8 mouse cellular contexts compared by ENCODE assay signal in genomic region chr5:110879584-110880374, GRCm38 (mm10). TPM values are rescaled to one million over a fixed set of nuclear protein-coding genes. Genes with fewer than 3 reads are reported as not detected.
DNase-seq lines count a peak whose midpoint lies in the region; ATAC-seq and TF ChIP-seq lines count a peak whose summit lies in the region.

Gene Ttc28 (plus strand): TSS chr5:110879803.

- no peaks in the 10 kb centered on the region for H3K9me3 ChIP-seq in MEL (replicated peaks; ENCODE audit: insufficient read depth, low read length)
- no peaks in the 10 kb centered on the region for H3K9me3 ChIP-seq in forebrain, embryonic 16.5 days (ENCODE audit: control insufficient read depth, low read length)

- TF ChIP-seq EP300 in MEL (IDR thresholded peaks at IDR 0.05; ENCODE audit: low read depth in 1 of 2, low read length in 2 of 2): no peak

- no peak for TF ChIP-seq RAD21 in MEL (IDR thresholded peaks at IDR 0.05; ENCODE audit: low read depth, low read length)

- peaks cover 0 to 4% of the 10 kb centered on the region in 2 experiments; a peak in 1 of 4 replicates for H3K4me1 ChIP-seq in MEL (ENCODE audit: control insufficient read depth in 1 of 2, insufficient read depth in 2 of 2, low read length in 2 of 2)
- H3K4me1 ChIP-seq in forebrain, embryonic 16.5 days (replicated peaks; ENCODE audit: control insufficient read depth, insufficient read depth, low read length): peaks cover 12% of the 10 kb centered on the region
- no peaks in the 10 kb centered on the region for H3K4me1 ChIP-seq in lung, adult 2 months (ENCODE audit: control insufficient read depth, insufficient read depth, low read length)
- no peaks in the 10 kb centered on the region for H3K4me1 ChIP-seq in olfactory bulb, adult 2 months (ENCODE audit: control insufficient read depth, insufficient read depth, low read length)

- H3K27me3 ChIP-seq in MEL (ENCODE audit: control insufficient read depth in 1 of 2, insufficient read depth in 2 of 2, low read length in 2 of 2): no peaks in the 10 kb centered on the region
- no peaks in the 10 kb centered on the region for H3K27me3 ChIP-seq in forebrain, embryonic 16.5 days (replicated peaks; ENCODE audit: control insufficient read depth, insufficient read depth, low read length)

- no peak within 1 kb of the TSS for H3K27ac ChIP-seq in MEL (ENCODE audit: control insufficient read depth, low read depth, low read length)
- peak within 1 kb of the TSS; percentile 79 for H3K27ac ChIP-seq in forebrain, embryonic 16.5 days (ENCODE audit: low read length)
- H3K27ac ChIP-seq in layer of hippocampus, adult 2 months: peak within 1 kb of the TSS; percentile 96
- H3K27ac ChIP-seq in olfactory bulb, adult 2 months (ENCODE audit: insufficient read depth, low read depth, low read length): no peak within 1 kb of the TSS

- H3K4me2 ChIP-seq in forebrain, embryonic 16.5 days (ENCODE audit: low read length): peak within 1 kb of the TSS; percentile 79

- 0% methylated on average over 66 of the region's 101 CpGs for WGBS in forebrain, embryonic 16.5 days
- under 1% methylated on average over 101 of the region's 101 CpGs for WGBS in lung, adult 2 months
- WGBS in olfactory bulb, adult 2 months: under 1% methylated on average over 101 of the region's 101 CpGs

- H3K4me3 ChIP-seq in MEL (ENCODE audit: control insufficient read depth in 1 of 2, insufficient read depth in 1 of 2, low read depth in 2 of 2, low read length in 2 of 2): peak within 1 kb of the TSS; percentile 94 to 99
- peak within 1 kb of the TSS; percentile 88 for H3K4me3 ChIP-seq in forebrain, embryonic 16.5 days (replicated peaks; ENCODE audit: low read length)
- peak within 1 kb of the TSS; percentile 65 for H3K4me3 ChIP-seq in layer of hippocampus, adult 2 months
- peak within 1 kb of the TSS; percentile 95 for H3K4me3 ChIP-seq in lung, adult 2 months (replicated peaks; ENCODE audit: extremely low read depth, low read depth, low read length)
- peak within 1 kb of the TSS; percentile 61 for H3K4me3 ChIP-seq in olfactory bulb, adult 2 months (ENCODE audit: insufficient read depth, low read depth, low read length)

- peak; percentile 93 for ATAC-seq in forebrain, embryonic 16.5 days

- peak in 1 of 2 experiments; percentile 59; a peak in 1 of 4 replicates for TF ChIP-seq POLR2A in MEL (IDR thresholded peaks at IDR 0.05; ENCODE audit: control insufficient read depth in 1 of 2, insufficient read depth in 1 of 2, low read depth in 1 of 2, low read length in 2 of 2, poor library complexity in 1 of 2)
- TF ChIP-seq POLR2A in lung, adult 2 months (IDR thresholded peaks at IDR 0.05; ENCODE audit: borderline replicate concordance, extremely low read depth, low read depth, low read length): peak; percentile 61; the same call in 1 of the 2 replicates
- peak; percentile 77 for TF ChIP-seq POLR2A in olfactory bulb, adult 2 months (IDR thresholded peaks at IDR 0.05; ENCODE audit: insufficient read depth, low read depth, low read length)

- peak; percentile 80 for DNase-seq in MEL (ENCODE audit: low read depth, low spot score)
- peak; percentile 85 for DNase-seq in cerebellum, adult 11-12 months
- DNase-seq in heart, postnatal 25 days (ENCODE audit: low spot score): peak; percentile 86
- peak; percentile 89 to 92 for DNase-seq in layer of hippocampus, adult 2 months (ENCODE audit: low spot score in 2 of 2)
- DNase-seq in lung, adult 2 months: peak; percentile 80
- peak; percentile 74 to 75 for DNase-seq in thymus, adult 18-20 months

- intact Hi-C loops in heart, postnatal 25 days (cut with DNase I): loop anchor here (2.0 to 5.0 kb wide), 2 partner anchors 19 to 37 kb away; no protein-coding TSS in a partner anchor

- H3K36me3 ChIP-seq in MEL (ENCODE audit: control insufficient read depth in 1 of 2, insufficient read depth in 2 of 2, low read length in 2 of 2): peaks cover 2 to 3% of the 10 kb centered on the region in 2 experiments; a peak in 1 of 4 replicates
- peaks cover 2% of the 10 kb centered on the region; the same call in 1 of the 2 replicates for H3K36me3 ChIP-seq in forebrain, embryonic 16.5 days (ENCODE audit: control insufficient read depth, insufficient read depth)

- TF ChIP-seq CTCF in MEL (IDR thresholded peaks at IDR 0.05 in 2 of 3, conservative IDR thresholded peaks at IDR 0.05 in 1 of 3; ENCODE audit: control insufficient read depth in 1 of 3, insufficient read depth in 1 of 3, low read depth in 2 of 3, low read length in 3 of 3, poor library complexity in 1 of 3, severe bottlenecking in 1 of 3): no peak
- no peak for TF ChIP-seq CTCF in layer of hippocampus, adult 2 months (conservative IDR thresholded peaks at IDR 0.05)
- no peak for TF ChIP-seq CTCF in lung, adult 2 months (IDR thresholded peaks at IDR 0.05; ENCODE audit: insufficient read depth, low read length)
- no peak for TF ChIP-seq CTCF in olfactory bulb, adult 2 months (IDR thresholded peaks at IDR 0.05; ENCODE audit: insufficient read depth, low read depth, low read length)

- peaks cover 3% of the 10 kb centered on the region; the same call in 1 of the 2 replicates for H3K79me2 ChIP-seq in MEL (ENCODE audit: control insufficient read depth, insufficient read depth, low read length, poor library complexity)

- peak within 1 kb of the TSS; percentile 85 for H3K9ac ChIP-seq in MEL (ENCODE audit: control insufficient read depth, low read depth, low read length, poor library complexity, severe bottlenecking)
- peak within 1 kb of the TSS; percentile 94 for H3K9ac ChIP-seq in forebrain, embryonic 16.5 days (replicated peaks; ENCODE audit: low read depth, low read length)

TF ChIP-seq in MEL, 35 proteins besides CTCF, POLR2A, EP300 and RAD21 (continues in another document):
- TF ChIP-seq TAL1 (IDR thresholded peaks at IDR 0.05; ENCODE audit: low read length) (no peak), UBTF (IDR thresholded peaks at IDR 0.05; ENCODE audit: borderline replicate concordance, insufficient read depth, low read depth, low read length) (no peak), ELF1 (IDR thresholded peaks at IDR 0.05; ENCODE audit: low read depth, low read length) (no peak), GABPA (IDR thresholded peaks at IDR 0.05; ENCODE audit: low read depth, low read length) (no peak), BHLHE40 (IDR thresholded peaks at IDR 0.05; ENCODE audit: borderline replicate concordance, low read depth, low read length) (no peak), ZMIZ1 (IDR thresholded peaks at IDR 0.05; ENCODE audit: low read depth, low read length) (no peak), POLR2AphosphoS5 (IDR thresholded peaks at IDR 0.05; ENCODE audit: borderline replicate concordance, low read depth, low read length) (no peak), JUND (IDR thresholded peaks at IDR 0.05; ENCODE audit: low read depth, low read length) (no peak), E2F4 (IDR thresholded peaks at IDR 0.05; ENCODE audit: borderline replicate concordance, low read depth, low read length) (no peak), ZKSCAN1 (IDR thresholded peaks at IDR 0.05; ENCODE audit: low read depth, low read length) (no peak), HCFC1 (IDR thresholded peaks at IDR 0.05; ENCODE audit: low read depth, low read length) (no peak), ETS1 (IDR thresholded peaks at IDR 0.05; ENCODE audit: low read depth, low read length) (no peak), MAZ (IDR thresholded peaks at IDR 0.05; ENCODE audit: low read depth, low read length) (peak; percentile 56; the same call in 1 of the 2 replicates), TCF12 (IDR thresholded peaks at IDR 0.05; ENCODE audit: low read depth, low read length) (no peak), ZNF384 (IDR thresholded peaks at IDR 0.05; ENCODE audit: low read depth, low read length) (no peak), MAFK (IDR thresholded peaks at IDR 0.05; ENCODE audit: borderline replicate concordance, low read depth, low read length) (no peak), MXI1 (IDR thresholded peaks at IDR 0.05; ENCODE audit: low read depth, low read length) (peak; percentile 12; the same call in 1 of the 2 replicates), CHD2 (IDR thresholded peaks at IDR 0.05; ENCODE audit: low read length) (no peak), GATA1 (IDR thresholded peaks at IDR 0.05; ENCODE audit: low read depth, low read length) (no peak), TBP (IDR thresholded peaks at IDR 0.05; ENCODE audit: low read depth, low read length) (no peak), MAX (IDR thresholded peaks at IDR 0.05; ENCODE audit: low read length) (no peak), POLR2AphosphoS2 (IDR thresholded peaks at IDR 0.05; ENCODE audit: low read length) (no peak), RCOR1 (IDR thresholded peaks at IDR 0.05; ENCODE audit: low read depth, low read length) (no peak), KAT2A (conservative IDR thresholded peaks at IDR 0.05; ENCODE audit: low read depth, low read length) (no peak), MYB (IDR thresholded peaks at IDR 0.05; ENCODE audit: low read depth, low read length) (no peak), CHD1 (IDR thresholded peaks at IDR 0.05; ENCODE audit: low read depth, low read length) (no peak), MYC (IDR thresholded peaks at IDR 0.05; ENCODE audit: low read depth, low read length) (no peak), USF2 (IDR thresholded peaks at IDR 0.05; ENCODE audit: borderline replicate concordance in 1 of 2, insufficient read depth in 1 of 2, low read depth in 1 of 2, low read length in 2 of 2) (no peak), MEF2A (IDR thresholded peaks at IDR 0.05; ENCODE audit: extremely low read depth, insufficient replicate concordance, low read depth, low read length, poor library complexity, severe bottlenecking) (no peak), SMC3 (IDR thresholded peaks at IDR 0.05; ENCODE audit: low read depth, low read length) (no peak), ZC3H11A (IDR thresholded peaks at IDR 0.05; ENCODE audit: low read depth, low read length) (no peak), NELFE (IDR thresholded peaks at IDR 0.05; ENCODE audit: low read depth, low read length) (peak; percentile 42), USF1 (IDR thresholded peaks at IDR 0.05; ENCODE audit: low read depth, low read length) (no peak), SIN3A (IDR thresholded peaks at IDR 0.05; ENCODE audit: low read length) (peak; percentile 43; the same call in 1 of the 2 replicates)

RNA-seq across cellular contexts. Expression of gene Ttc28, which starts in this region (rescaled TPM):
- total RNA-seq in MEL (2012; rRNA removed): 1.1 and 1.2 TPM in 2 replicates
- 1 to 10 TPM in 1 of 2 experiments, not detected in 1; 1.8 TPM for polyA plus RNA-seq in MEL (2012; ENCODE audit: insufficient read depth in 1 of 2, insufficient read length in 2 of 2, low read depth in 1 of 2, low replicate concordance in 2 of 2, missing spikeins in 1 of 2)
- 40.5 and 47.3 TPM in 2 replicates for polyA plus RNA-seq in forebrain, embryonic 16.5 days (2015; fragmentation: Nextera tagmentation; extraction: Ambion mirVana)
- total RNA-seq in heart, postnatal 25 days (2021): 10 to 100 TPM; 13.3 to 16.9 TPM
- 10 to 100 TPM; 10.2 to 11.7 TPM for total RNA-seq in layer of hippocampus, adult 2 months (2021)
- polyA plus RNA-seq in lung, adult 2 months (2012; rRNA removed): 14.4 and 16.6 TPM in 2 replicates
- polyA plus RNA-seq in olfactory bulb, adult 2 months (2012; ENCODE audit: insufficient read depth, insufficient read length, low replicate concordance, missing spikeins): not detected in 2 replicates

Comparison
In these comparisons a context has a peak if more than half of its experiments do, and no peak if none do; other contexts are left out.
1. H3K27ac ChIP-seq: peak in forebrain, embryonic 16.5 days (single experiment) and layer of hippocampus, adult 2 months (single experiment); none in MEL (single experiment) and olfactory bulb, adult 2 months (single experiment).
2. Peak in every context shown above with its lines, with median percentiles within 50 percentile points of each other: DNase-seq and H3K4me3 ChIP-seq.